Mouse (Mus musculus) MEL (cell line): ENCODE data around the gene Gm42417.

Experiments used
- CHD1 ChIP-seq: IDR thresholded peaks from 2 replicates; pipeline ENCODE4 v1.6.1; 2012; ENCODE audit warnings: low read depth, mild to moderate bottlenecking, inconsistent platforms, low read length, improper control_type of control experiment
- CTCF ChIP-seq, 3 experiments: IDR thresholded peaks in 2 of 3; conservative IDR thresholded peaks in 1 of 3; 2 replicates each; pipeline ENCODE4 v1.5.1; 2011 to 2012; ENCODE audit warnings: low read length in 3 of 3, low read depth in 2 of 3, mild to moderate bottlenecking in 2 of 3, improper control_type of control experiment in 1 of 3, inconsistent platforms in 1 of 3, mixed read lengths in 1 of 3, moderate library complexity in 1 of 3; ENCODE audit not compliant: control insufficient read depth in 1 of 3, insufficient read depth in 1 of 3, poor library complexity in 1 of 3, severe bottlenecking in 1 of 3
- E2F4 ChIP-seq: IDR thresholded peaks from 2 replicates; pipeline ENCODE4 v1.6.1; 2011; ENCODE audit warnings: low read depth, low read length, improper control_type of control experiment, borderline replicate concordance
- EP300 ChIP-seq, 2 experiments: IDR thresholded peaks; 2 replicates each; pipeline ENCODE4 v1.6.1; 2011; ENCODE audit warnings: improper control_type of control experiment in 2 of 2, low read length in 2 of 2, low read depth in 1 of 2, mild to moderate bottlenecking in 1 of 2
- ETS1 ChIP-seq: IDR thresholded peaks from 2 replicates; pipeline ENCODE4 v1.6.1; 2012; ENCODE audit warnings: low read depth, mild to moderate bottlenecking, inconsistent platforms, low read length, improper control_type of control experiment, moderate library complexity
- GATA1 ChIP-seq: IDR thresholded peaks from 2 replicates; pipeline ENCODE4 v1.6.1; 2011; ENCODE audit warnings: low read depth, low read length, improper control_type of control experiment
- HCFC1 ChIP-seq: IDR thresholded peaks from 2 replicates; pipeline ENCODE4 v1.6.1; 2012; ENCODE audit warnings: low read depth, mild to moderate bottlenecking, inconsistent platforms, low read length, improper control_type of control experiment, moderate library complexity
- POLR2A ChIP-seq, 2 experiments: IDR thresholded peaks; 2 replicates each; pipeline ENCODE4 v1.6.1; 2011 to 2012; ENCODE audit warnings: low read length in 2 of 2, mild to moderate bottlenecking in 2 of 2, control low read depth in 1 of 2, improper control_type of control experiment in 1 of 2, low read depth in 1 of 2, moderate library complexity in 1 of 2; ENCODE audit not compliant: control insufficient read depth in 1 of 2, insufficient read depth in 1 of 2, poor library complexity in 1 of 2
- POLR2AphosphoS2 ChIP-seq: IDR thresholded peaks from 2 replicates; pipeline ENCODE4 v1.6.1; 2011; ENCODE audit warnings: low read length, improper control_type of control experiment
- RAD21 ChIP-seq: IDR thresholded peaks from 2 replicates; pipeline ENCODE4 v1.6.1; 2011; ENCODE audit warnings: mild to moderate bottlenecking, low read depth, low read length, improper control_type of control experiment
- USF1 ChIP-seq: IDR thresholded peaks from 2 replicates; pipeline ENCODE4 v1.6.1; 2014; ENCODE audit warnings: low read depth, mild to moderate bottlenecking, inconsistent platforms, low read length, improper control_type of control experiment, moderate library complexity
- ZMIZ1 ChIP-seq: IDR thresholded peaks from 2 replicates; pipeline ENCODE4 v1.6.1; 2012; ENCODE audit warnings: low read depth, mild to moderate bottlenecking, inconsistent platforms, low read length, improper control_type of control experiment, moderate library complexity

GRCm38 (mm10) chr1:36512966-36513280, 26.3 kb downstream of the Gm42417 start:
- TF ChIP-seq GATA1 (no peak), CHD1 (no peak), ETS1 (no peak), POLR2A (IDR thresholded peaks at IDR 0.05; ENCODE audit: control insufficient read depth in 1 of 2, insufficient read depth in 1 of 2, low read depth in 1 of 2, low read length in 2 of 2, poor library complexity in 1 of 2) (no peak), CTCF (IDR thresholded peaks at IDR 0.05 in 2 of 3, conservative IDR thresholded peaks at IDR 0.05 in 1 of 3; ENCODE audit: control insufficient read depth in 1 of 3, insufficient read depth in 1 of 3, low read depth in 2 of 3, low read length in 3 of 3, poor library complexity in 1 of 3, severe bottlenecking in 1 of 3) (no peak), POLR2AphosphoS2 (no peak), EP300 (IDR thresholded peaks at IDR 0.05; ENCODE audit: low read depth in 1 of 2, low read length in 2 of 2) (no peak), RAD21 (no peak), HCFC1 (no peak), E2F4 (no peak), ZMIZ1 (no peak), USF1 (no peak)
